Mouse (Mus musculus): Measurements from ENCODE around the gene Mycl.

Mycl gene

DNA sequence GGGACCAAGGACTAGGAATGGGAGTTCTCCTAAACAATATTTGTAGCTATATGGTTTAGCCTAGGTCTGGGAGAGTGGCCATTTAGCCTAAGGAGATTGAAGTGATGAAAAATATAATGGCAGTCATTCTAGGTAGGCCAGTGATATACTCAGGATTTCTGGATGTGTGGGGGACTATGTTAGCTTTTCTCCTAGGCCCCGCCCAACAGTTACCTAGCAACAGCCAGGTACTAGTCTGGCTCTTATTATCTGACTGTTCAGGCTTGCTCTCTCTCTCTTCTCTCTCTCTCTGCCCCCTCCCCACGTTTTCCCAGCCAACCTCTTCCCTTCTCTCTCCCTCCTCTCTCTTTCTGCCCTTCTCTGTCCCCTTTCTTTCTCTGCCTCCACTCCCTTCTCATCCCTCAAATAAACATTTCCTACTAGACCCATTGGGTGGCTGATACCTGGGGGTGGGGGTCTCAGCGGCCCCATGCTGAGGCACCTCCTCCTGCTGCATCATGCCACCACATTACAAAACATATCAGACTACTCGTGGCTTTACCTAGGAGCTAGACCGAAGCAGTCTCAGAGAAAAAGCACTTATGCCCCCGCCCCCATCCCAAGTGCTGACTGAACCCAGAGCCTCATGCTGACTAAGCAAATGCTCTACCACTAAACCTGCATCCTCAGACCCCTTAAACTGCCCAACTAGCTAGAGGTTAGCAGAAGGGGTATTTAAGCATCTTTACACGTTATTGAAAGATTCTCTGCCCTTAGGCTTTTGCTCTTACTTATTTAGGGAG, 19.2 kb downstream of the Mycl start:
- DNase-seq (ENCODE audit: low read depth, low spot score) = no peak

- peak; percentile 97 for DNase-seq (ENCODE audit: low read depth, low spot score)
Observed at GRCm38 (mm10) chr4:123016451-123016957, 21.1 kb downstream of the Mycl start, which contains the start of gene Trit1. Trit1 (plus strand) TSS chr4:123016597.

DNA sequence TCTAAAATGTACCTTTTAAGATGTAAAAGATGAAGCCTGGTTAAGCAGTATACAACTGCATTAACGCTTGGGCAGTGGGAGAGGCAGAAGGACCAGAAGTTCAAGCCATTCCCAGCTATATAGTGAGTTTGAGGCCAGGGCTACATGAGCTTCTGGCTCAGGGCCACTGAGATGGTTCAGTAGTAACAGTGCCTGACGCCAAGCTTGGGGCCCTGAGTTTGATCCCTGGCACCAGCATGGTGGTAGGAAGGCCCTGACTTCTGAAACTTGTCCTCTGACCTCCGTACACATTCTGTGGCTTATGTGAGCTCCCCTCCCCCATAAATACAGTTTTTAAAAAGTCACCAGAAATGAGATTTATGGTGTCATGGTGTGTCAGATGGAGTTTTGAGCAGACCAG, 26.1 kb downstream of the Mycl start:
- DNase-seq (ENCODE audit: low read depth, low spot score) = no peak

DNA sequence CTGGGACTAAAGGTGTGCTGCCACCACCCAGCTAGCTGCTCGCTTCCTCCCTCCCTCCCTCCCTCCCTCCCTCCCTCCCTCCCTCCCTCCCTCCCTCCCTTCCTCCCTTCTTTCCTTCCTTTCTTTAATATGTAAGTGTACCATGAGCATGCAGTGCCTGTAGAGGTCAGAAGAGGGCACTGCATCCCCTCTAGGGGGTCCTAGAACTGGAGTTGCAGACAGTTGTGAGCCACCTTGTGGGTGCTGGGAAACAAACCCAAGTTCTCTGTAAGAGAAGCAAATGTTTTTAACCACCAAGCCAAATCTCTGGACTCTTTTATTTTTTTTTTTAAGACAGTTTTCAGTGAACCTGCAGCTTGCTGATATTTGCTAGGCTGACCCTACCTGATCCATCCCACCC, 27.4 kb downstream of the Mycl start:
- no peak for DNase-seq (ENCODE audit: low read depth, low spot score)

GRCm38 (mm10) chr4:123025418-123025817, 30.0 kb downstream of the Mycl start:
- DNase-seq (ENCODE audit: low read depth, low spot score) = no peak

- DNase-seq (ENCODE audit: low read depth, low spot score) = no peak
Observed at GRCm38 (mm10) chr4:123026161-123026560, 30.7 kb downstream of the Mycl start.

- no peak for DNase-seq (ENCODE audit: low read depth, low spot score)
Observed at GRCm38 (mm10) chr4:123026597-123026996, 31.1 kb downstream of the Mycl start.

- DNase-seq (ENCODE audit: low read depth, low spot score) = no peak
Observed at GRCm38 (mm10) chr4:123034841-123035240, 39.4 kb downstream of the Mycl start.

- no peak for DNase-seq (ENCODE audit: low read depth, low spot score)
Observed at GRCm38 (mm10) chr4:123035636-123036035, 40.2 kb downstream of the Mycl start.

DNA sequence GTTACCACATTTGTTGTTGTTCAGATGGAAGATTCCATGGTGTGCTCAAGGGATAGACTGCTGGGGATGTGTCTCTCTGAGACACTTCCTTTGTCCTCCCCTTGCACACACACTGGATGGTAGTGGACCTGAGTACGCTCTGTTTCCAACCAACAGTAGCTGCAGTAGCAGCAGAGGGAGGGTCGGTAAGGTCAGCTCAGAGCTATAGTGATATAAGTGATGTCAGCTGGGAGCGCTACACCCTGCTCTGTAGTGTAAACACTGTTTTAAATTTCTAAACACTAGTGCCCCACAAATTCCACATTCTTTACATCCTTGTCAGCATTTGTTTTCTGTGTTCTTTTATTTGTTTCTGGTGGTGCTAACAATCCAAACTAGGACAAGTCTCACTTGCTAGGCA, 41.3 kb downstream of the Mycl start:
- no peak for DNase-seq (ENCODE audit: low read depth, low spot score)

- no peak for DNase-seq (ENCODE audit: low read depth, low spot score)
Observed at GRCm38 (mm10) chr4:123041131-123041530, 45.7 kb downstream of the Mycl start.

DNA sequence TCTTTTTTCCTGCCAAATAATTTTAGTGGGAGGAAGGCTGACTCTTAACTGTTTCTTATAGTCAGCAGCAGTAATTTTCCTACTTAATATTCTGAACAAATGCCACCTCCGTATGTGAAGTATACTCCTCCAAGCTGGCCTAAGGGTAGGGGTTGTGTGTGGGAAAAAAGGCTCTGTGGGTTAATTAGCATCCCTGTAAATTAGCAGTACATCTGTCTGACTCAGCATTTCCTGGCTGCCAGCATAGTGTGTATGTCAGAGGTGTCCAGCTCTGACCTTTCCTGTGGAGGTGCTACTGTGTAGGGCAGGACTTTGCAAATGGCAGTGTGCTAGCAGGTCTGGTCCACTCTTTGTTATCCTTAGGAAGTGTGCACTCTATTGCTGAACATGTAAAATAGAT, 48.4 kb downstream of the Mycl start:
- DNase-seq (ENCODE audit: low read depth, low spot score) = no peak

GRCm38 (mm10) chr4:123044842-123045241, 49.4 kb downstream of the Mycl start:
- no peak for DNase-seq (ENCODE audit: low read depth, low spot score)

GRCm38 (mm10) chr4:123046300-123046699, 50.8 kb downstream of the Mycl start:
- DNase-seq (ENCODE audit: low read depth, low spot score) = no peak

DNA sequence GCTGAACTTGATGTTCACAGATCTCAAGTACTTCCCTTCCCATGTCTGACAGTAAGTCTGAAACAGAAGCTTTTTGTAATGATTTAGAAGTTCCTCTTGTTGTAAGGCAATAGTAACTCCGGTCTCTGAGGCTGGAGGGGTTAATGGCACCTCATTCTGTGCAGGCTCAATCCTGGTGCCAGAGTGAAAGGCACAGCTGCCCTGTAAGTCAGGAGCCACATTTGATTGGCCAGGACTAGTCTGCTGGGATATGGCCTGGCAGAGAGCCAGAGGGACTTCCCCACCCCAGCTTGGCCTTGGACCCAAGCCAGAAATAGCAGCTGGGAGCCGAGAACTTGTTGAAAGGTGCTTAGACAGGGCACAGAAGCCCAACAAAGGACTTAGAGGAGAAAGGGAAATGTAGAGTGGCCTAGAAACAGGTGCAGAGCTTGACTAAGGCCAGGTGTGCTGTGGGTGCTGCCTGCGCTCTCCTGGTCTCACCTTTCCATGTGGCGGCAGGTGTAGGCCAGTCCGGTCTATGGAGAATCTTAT, 55.3 kb downstream of the Mycl start:
- peak; percentile 82 for DNase-seq (ENCODE audit: low read depth, low spot score)

Measured in mesoderm, embryonic 11.5 days (tissue).